Mouse (Mus musculus) cerebellum, adult 2 months (tissue): ENCODE measurements around the gene Ank3.

Experiments
- CTCF ChIP-seq: fragments of 200-500 bp; IDR thresholded peaks from 2 replicates; pipeline ENCODE4 v1.5.1; 2011; ENCODE audit warnings: low read depth, mild to moderate bottlenecking, control low read depth, low read length, moderate library complexity, borderline replicate concordance; ENCODE audit not compliant: insufficient read depth
- POLR2A ChIP-seq: fragments of 200-500 bp; IDR thresholded peaks from 2 replicates; pipeline ENCODE4 v1.6.1; 2011; ENCODE audit warnings: low read length, control low read depth, borderline replicate concordance; ENCODE audit not compliant: insufficient read depth

DNA sequence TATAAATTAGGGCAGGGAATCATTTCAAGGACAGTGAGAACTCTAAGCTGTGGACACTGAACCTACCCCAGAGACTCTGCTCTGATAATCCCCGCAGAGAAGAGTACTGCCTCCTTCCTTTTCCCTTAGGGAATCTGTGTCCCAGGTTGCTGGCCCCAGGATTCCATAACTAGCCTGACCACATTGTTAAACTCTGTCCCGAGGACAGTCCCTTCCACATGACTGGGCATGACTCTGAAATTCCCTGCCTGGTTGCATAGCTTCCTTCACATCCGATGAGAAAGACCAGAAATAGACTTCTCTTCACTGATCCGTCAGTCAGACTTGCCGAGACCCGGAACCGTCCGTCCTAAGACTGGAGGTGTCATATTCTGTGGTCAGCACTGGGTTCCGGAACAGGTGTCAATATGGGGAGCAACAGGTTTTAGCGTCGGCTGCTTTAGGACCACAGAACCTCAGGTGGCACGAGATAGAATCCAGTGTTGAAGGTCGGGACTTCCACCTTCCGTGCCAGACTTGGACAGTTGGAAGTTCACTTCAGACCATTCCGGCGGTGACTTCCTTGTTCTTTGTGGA lies 219.1 kb downstream of the Ank3 start:
- TF ChIP-seq POLR2A (no peak), CTCF (no peak)
